Mouse (Mus musculus): ENCODE results near the gene Vmac. TPM values are rescaled to one million over a fixed set of nuclear protein-coding genes. Genes with fewer than 3 reads are reported as not detected.

The Vmac gene
- total and polyA plus RNA-seq, 3 experiments, result 3.0 to 9.9 (median 4.7) TPM

DNA sequence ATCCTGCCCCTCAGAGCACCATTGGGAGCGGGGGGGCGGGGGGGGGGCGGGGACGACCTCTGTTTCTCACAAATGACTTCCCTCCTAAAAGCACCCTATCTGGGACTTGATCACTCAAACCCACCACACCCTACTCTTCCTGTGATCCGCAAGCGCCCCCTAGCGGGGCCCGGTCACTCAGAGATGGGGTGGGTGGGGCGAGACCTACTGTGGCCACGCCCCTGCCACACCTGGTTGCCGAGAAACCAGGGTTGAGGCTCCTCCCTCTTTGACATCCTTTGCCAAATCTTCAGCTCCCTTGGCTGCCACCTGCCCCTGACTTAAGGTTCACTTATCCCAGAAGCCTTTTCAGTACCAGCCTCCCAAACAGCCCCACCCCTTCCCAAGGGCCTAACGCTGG lies 40.3 kb upstream of the Vmac start:
- Histone ChIP-seq H3K4me3 (no peak overlapping the region), H3K27ac (no peak overlapping the region), H3K79me2 (replicated peaks; ENCODE audit: control insufficient read depth, insufficient read depth, low read length) (no peaks in the 10 kb centered on the region), H3K4me1 (ENCODE audit: control insufficient read depth, insufficient read depth, low read length) (peaks cover 7% of the 10 kb centered on the region), H3K27me3 (ENCODE audit: control insufficient read depth, insufficient read depth, low read length) (peaks cover 2% of the 10 kb centered on the region; the same call in 1 of the 2 replicates), H3K9ac (ENCODE audit: low read depth, low read length) (no peak overlapping the region), H3K36me3 (ENCODE audit: control insufficient read depth, insufficient read depth, low read length) (no peaks in the 10 kb centered on the region)
- intact Hi-C loops (cut with DNase I), result no loop called here
- WGBS, result 8% methylated on average over 12 of the region's 12 CpGs
- TF ChIP-seq CTCF (IDR thresholded peaks at IDR 0.05) (peak; percentile 71), EP300 (IDR thresholded peaks at IDR 0.05; ENCODE audit: insufficient read depth, low read depth, low read length) (no peak)
- DNase-seq, result peak; percentile 68

DNA sequence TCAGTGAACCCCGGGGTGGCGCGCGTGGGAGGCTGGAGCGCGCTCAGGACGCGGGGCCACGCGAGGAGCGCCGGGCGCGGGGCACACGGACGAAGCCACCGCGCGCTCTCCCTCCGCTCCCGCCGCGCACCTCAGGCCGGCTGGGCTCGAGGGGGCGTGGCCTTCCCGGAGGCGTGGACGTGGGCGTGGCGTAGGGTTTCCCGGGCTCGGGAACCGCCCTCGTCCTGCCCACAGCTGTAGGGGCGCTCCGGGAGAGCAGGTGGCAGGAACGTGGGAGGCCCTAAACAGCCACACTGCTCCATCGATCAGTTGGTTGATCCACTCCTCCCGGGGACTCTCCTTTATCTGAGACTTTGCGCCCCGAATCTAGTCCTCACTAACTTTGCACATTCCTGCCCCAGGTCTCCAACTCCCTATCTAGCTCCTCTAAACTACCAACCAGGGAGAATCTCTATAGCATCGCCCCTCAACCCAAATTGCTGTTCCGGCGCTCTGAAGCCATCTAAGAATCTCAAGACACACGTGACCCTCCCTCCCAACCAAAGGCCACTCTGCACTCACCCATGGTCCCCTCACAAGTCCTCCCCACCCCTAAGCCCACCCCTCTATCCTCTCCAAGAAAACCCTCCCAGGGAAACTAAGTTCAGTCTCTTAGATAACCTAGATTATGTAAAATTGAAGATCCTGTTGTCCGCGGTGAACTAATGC lies 39.7 kb upstream of the Vmac start, which contains the start of gene Nrtn:
Nrtn (minus strand) TSS at position 115 of the 708 bp plus-strand sequence.
- intact Hi-C loops (cut with DNase I), result no loop called here
- H3K4me3 ChIP-seq, result peak within 1 kb of the TSS; percentile 59
- H3K27ac ChIP-seq, result peak within 1 kb of the TSS; percentile 55
- no peaks in the 10 kb centered on the region for H3K79me2 ChIP-seq (replicated peaks; ENCODE audit: control insufficient read depth, insufficient read depth, low read length)
- no peak for TF ChIP-seq CTCF (IDR thresholded peaks at IDR 0.05)
- peak; percentile 45; the same call in 1 of the 2 replicates for TF ChIP-seq POLR2A (IDR thresholded peaks at IDR 0.05; ENCODE audit: insufficient read depth, low read depth, low read length)
- no peak for TF ChIP-seq EP300 (IDR thresholded peaks at IDR 0.05; ENCODE audit: insufficient read depth, low read depth, low read length)
- H3K9ac ChIP-seq (ENCODE audit: low read depth, low read length), result peak within 1 kb of the TSS; percentile 63
- H3K36me3 ChIP-seq (ENCODE audit: control insufficient read depth, insufficient read depth, low read length), result no peaks in the 10 kb centered on the region
- WGBS, result 1% methylated on average over 42 of the region's 48 CpGs
- peak; percentile 86 to 90 for DNase-seq
- H3K4me1 ChIP-seq (ENCODE audit: control insufficient read depth, insufficient read depth, low read length), result peaks cover 2% of the 10 kb centered on the region; the same call in 1 of the 2 replicates
- H3K27me3 ChIP-seq (ENCODE audit: control insufficient read depth, insufficient read depth, low read length), result peaks cover 2% of the 10 kb centered on the region; the same call in 1 of the 2 replicates

DNA sequence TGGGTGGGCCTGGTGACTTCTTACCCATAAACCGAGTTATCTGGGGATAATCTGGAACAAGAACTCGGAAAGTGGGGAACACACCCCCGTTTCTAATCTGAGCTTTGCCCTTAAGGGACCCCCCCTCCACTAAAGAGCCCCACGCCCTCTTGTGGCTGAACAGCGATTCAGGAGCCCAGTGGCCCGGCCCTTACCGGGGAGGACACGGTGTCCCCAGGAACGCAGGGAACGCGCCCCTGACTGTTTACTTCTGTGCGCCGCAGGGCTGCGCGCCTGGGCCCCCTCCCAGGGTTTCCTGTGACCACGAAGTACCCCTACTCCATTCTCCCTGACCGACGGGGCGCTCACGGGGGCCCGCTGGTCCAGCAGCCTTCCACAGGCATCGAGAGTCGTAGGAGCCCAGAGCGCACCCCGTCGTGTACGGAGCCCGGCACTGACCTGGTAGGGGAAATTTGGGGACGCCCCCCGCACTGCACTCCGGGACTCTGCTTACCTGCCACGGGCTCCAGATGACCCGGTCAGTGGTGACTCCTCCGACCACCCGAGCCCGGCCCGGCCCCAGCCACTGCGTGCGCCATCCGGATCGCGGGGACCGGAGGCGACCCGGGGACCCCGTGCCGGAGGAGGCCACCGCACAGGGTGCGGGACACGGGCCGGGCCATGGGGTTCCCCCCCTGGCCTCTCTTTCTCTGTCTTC lies 39.0 kb upstream of the Vmac start:
- TF ChIP-seq EP300 (IDR thresholded peaks at IDR 0.05; ENCODE audit: insufficient read depth, low read depth, low read length) (no peak), CTCF (IDR thresholded peaks at IDR 0.05) (peak; percentile 70)
- peak overlapping the region; percentile 59 for H3K4me3 ChIP-seq
- H3K9ac ChIP-seq (ENCODE audit: low read depth, low read length), result peak overlapping the region; percentile 63
- 1% methylated on average over 51 of the region's 51 CpGs for WGBS
- H3K4me1 ChIP-seq (ENCODE audit: control insufficient read depth, insufficient read depth, low read length), result no peaks in the 10 kb centered on the region
- no peaks in the 10 kb centered on the region for H3K79me2 ChIP-seq (replicated peaks; ENCODE audit: control insufficient read depth, insufficient read depth, low read length)
- peak in 1 of 2 experiments; percentile 48 for DNase-seq
- intact Hi-C loops (cut with DNase I), result no loop called here
- no peaks in the 10 kb centered on the region for H3K36me3 ChIP-seq (ENCODE audit: control insufficient read depth, insufficient read depth, low read length)
- H3K27ac ChIP-seq, result peak overlapping the region; percentile 55
- H3K27me3 ChIP-seq (ENCODE audit: control insufficient read depth, insufficient read depth, low read length), result peaks cover 2% of the 10 kb centered on the region; the same call in 1 of the 2 replicates

DNA sequence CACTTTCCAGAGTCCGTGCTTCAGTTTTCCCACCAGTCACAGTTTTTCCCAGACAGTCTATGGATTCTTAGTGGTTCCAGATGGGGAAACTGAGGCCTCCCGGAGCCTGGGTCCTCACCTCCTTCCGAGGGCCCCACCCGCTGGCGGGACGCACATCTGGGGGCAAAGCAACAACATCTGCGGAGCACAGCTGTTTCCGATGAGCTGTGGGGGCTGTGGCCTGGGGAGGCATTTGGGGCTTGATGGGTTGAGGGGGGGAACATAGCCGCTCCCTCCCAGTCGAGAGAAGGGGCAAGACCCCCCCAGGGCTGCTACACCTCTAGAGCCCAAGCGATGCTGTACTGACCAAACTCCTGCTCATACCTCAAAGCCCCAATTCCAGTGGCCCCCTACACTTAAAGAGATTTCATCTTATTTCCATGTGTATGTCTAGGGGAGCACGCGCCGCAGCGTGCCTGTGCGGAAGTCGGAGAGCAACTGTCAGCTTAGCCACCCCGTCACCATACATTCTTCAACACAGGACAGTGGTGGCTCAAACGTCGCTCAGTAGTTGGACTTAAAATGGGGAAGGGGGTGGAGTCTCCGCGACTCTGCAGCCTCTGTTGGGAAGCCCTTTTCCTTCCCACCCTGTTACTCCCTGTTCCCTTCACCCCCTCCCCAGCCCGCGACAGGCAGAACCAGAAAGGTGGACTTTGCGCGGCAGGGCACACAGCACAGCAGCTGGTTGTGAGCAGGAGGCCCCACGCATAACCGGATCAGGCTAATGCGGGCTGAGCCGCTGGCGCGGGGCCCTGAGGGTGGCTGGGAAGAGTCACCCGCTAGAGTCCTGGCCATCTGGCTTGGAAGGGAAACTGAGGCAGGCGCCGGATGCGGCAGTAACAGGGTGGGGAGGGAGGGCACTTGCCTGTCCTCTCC lies 36.7 kb upstream of the Vmac start:
- H3K36me3 ChIP-seq (ENCODE audit: control insufficient read depth, insufficient read depth, low read length), result no peaks in the 10 kb centered on the region
- WGBS, result 27% methylated on average over 36 of the region's 36 CpGs
- TF ChIP-seq EP300 (IDR thresholded peaks at IDR 0.05; ENCODE audit: insufficient read depth, low read depth, low read length) (no peak), POLR2A (IDR thresholded peaks at IDR 0.05; ENCODE audit: insufficient read depth, low read depth, low read length) (no peak), CTCF (IDR thresholded peaks at IDR 0.05) (no peak)
- peaks cover 2% of the 10 kb centered on the region; the same call in 1 of the 2 replicates for H3K27me3 ChIP-seq (ENCODE audit: control insufficient read depth, insufficient read depth, low read length)
- H3K9ac ChIP-seq (ENCODE audit: low read depth, low read length), result no peak overlapping the region
- H3K27ac ChIP-seq, result no peak overlapping the region
- no peaks in the 10 kb centered on the region for H3K4me1 ChIP-seq (ENCODE audit: control insufficient read depth, insufficient read depth, low read length)
- no peak for DNase-seq
- intact Hi-C loops (cut with DNase I), result no loop called here
- no peaks in the 10 kb centered on the region for H3K79me2 ChIP-seq (replicated peaks; ENCODE audit: control insufficient read depth, insufficient read depth, low read length)
- no peak overlapping the region for H3K4me3 ChIP-seq

GRCm38 (mm10) chr17:56753452-56753851 lies 35.6 kb upstream of the Vmac start:
- no peaks in the 10 kb centered on the region for H3K79me2 ChIP-seq (replicated peaks; ENCODE audit: control insufficient read depth, insufficient read depth, low read length)
- 28% methylated on average over 15 of the region's 15 CpGs for WGBS
- peaks cover 2% of the 10 kb centered on the region; the same call in 1 of the 2 replicates for H3K27me3 ChIP-seq (ENCODE audit: control insufficient read depth, insufficient read depth, low read length)
- H3K9ac ChIP-seq (ENCODE audit: low read depth, low read length), result no peak overlapping the region
- intact Hi-C loops (cut with DNase I), result no loop called here
- H3K36me3 ChIP-seq (ENCODE audit: control insufficient read depth, insufficient read depth, low read length), result no peaks in the 10 kb centered on the region
- H3K4me3 ChIP-seq, result no peak overlapping the region
- TF ChIP-seq EP300 (IDR thresholded peaks at IDR 0.05; ENCODE audit: insufficient read depth, low read depth, low read length) (no peak), CTCF (IDR thresholded peaks at IDR 0.05) (no peak), POLR2A (IDR thresholded peaks at IDR 0.05; ENCODE audit: insufficient read depth, low read depth, low read length) (no peak)
- no peak for DNase-seq
- H3K27ac ChIP-seq, result no peak overlapping the region
- no peaks in the 10 kb centered on the region for H3K4me1 ChIP-seq (ENCODE audit: control insufficient read depth, insufficient read depth, low read length)

Data from heart, adult 2 months (tissue).